Mouse (Mus musculus): ENCODE measurements around the gene Ttc14.

- TF ChIP-seq CTCF (IDR thresholded peaks at IDR 0.05; ENCODE audit: control insufficient read depth, insufficient read depth, insufficient replicate concordance, low read depth, low read length): no peak
- TF ChIP-seq POLR2A (IDR thresholded peaks at IDR 0.05; ENCODE audit: control insufficient read depth, low read depth, low read length): no peak
These were observed 32.7 kb downstream of the Ttc14 start for GRCm38 (mm10) chr3:33832351-33832750.
